In genomic region chr5:115008307-115008706, GRCm38 (mm10) we compare ENCODE assay signal across 24 mouse cellular contexts. TPM values are rescaled to one million over a fixed set of nuclear protein-coding genes. Genes with fewer than 3 reads are reported as not detected.
DNase-seq lines count a peak whose midpoint lies in the region; ATAC-seq lines count a peak whose summit lies in the region.
"Had no signal": no experiment of that assay in that cellular context is flagged by ENCODE, and none has a peak within 500 bp of the region (broad histone marks: within the 10 kb centered on the region; RNA-seq: fewer than 3 reads in every experiment).

No protein-coding gene starts in this region.

- no peaks in the 10 kb centered on the region for H3K36me3 ChIP-seq in limb, embryonic 15.5 days
- no peaks in the 10 kb centered on the region for H3K36me3 ChIP-seq in limb, embryonic 10.5 days
- no peaks in the 10 kb centered on the region for H3K36me3 ChIP-seq in liver, embryonic 11.5 days (ENCODE audit: control insufficient read depth, insufficient read depth, low read length)
- H3K36me3 ChIP-seq in intestine, embryonic 15.5 days: no peaks in the 10 kb centered on the region
- H3K36me3 ChIP-seq: embryonic facial prominence, embryonic 12.5 days; hindbrain, embryonic 13.5 days; midbrain, embryonic 13.5 days had no signal

- peak overlapping the region; percentile 80 for H3K27ac ChIP-seq in limb, embryonic 15.5 days
- no peak overlapping the region for H3K27ac ChIP-seq in limb, embryonic 10.5 days
- peak overlapping the region; percentile 20; the same call in 1 of the 2 replicates for H3K27ac ChIP-seq in liver, embryonic 11.5 days (ENCODE audit: low read depth, low read length)
- H3K27ac ChIP-seq in intestine, embryonic 15.5 days: no peak overlapping the region
- H3K27ac ChIP-seq: embryonic facial prominence, embryonic 12.5 days; forebrain, embryonic 13.5 days; heart, adult 2 months; hindbrain, embryonic 13.5 days; midbrain, embryonic 13.5 days had no signal

- peaks cover 20% of the 10 kb centered on the region for H3K4me1 ChIP-seq in limb, embryonic 15.5 days
- peaks cover 21% of the 10 kb centered on the region for H3K4me1 ChIP-seq in limb, embryonic 10.5 days
- peaks cover 26% of the 10 kb centered on the region for H3K4me1 ChIP-seq in liver, embryonic 11.5 days (replicated peaks; ENCODE audit: control insufficient read depth, insufficient read depth, low read length)
- peaks cover 14% of the 10 kb centered on the region for H3K4me1 ChIP-seq in intestine, embryonic 15.5 days (replicated peaks)

- DNase-seq in limb, embryonic 10.5 days (ENCODE audit: low spot score): no peak
- peak; percentile 43 for DNase-seq in NIH3T3 (ENCODE audit: low read depth)
- no peak for DNase-seq in liver, embryonic 11.5 days (ENCODE audit: low spot score)
- DNase-seq in gastrocnemius, postnatal 4 days (ENCODE audit: low spot score in 2 of 2): no peak
- DNase-seq in urinary bladder, adult 18-20 months (ENCODE audit: low spot score in 2 of 2): no peak
- DNase-seq in kidney, adult 8-10 months: no peak
- DNase-seq: cerebellum, adult 11-12 months; heart, adult 2 months; kidney, adult 18-20 months; kidney, postnatal 25 days; right cerebral cortex, postnatal 25 days; thymus, adult 2 months had no signal

- 72% methylated on average over 7 of the region's 7 CpGs for WGBS in limb, embryonic 15.5 days
- WGBS in limb, embryonic 10.5 days: 86% methylated on average over 7 of the region's 7 CpGs
- WGBS in liver, embryonic 11.5 days: 49% methylated on average over 7 of the region's 7 CpGs
- WGBS in intestine, embryonic 15.5 days: 86% methylated on average over 7 of the region's 7 CpGs

- no peak for ATAC-seq in limb, embryonic 15.5 days (ENCODE audit: insufficient number of reproducible peaks, low FRiP score, low TSS enrichment, low read depth)
- ATAC-seq in liver, embryonic 11.5 days (replicated peaks; ENCODE audit: low FRiP score): no peak
- no peak for ATAC-seq in intestine, embryonic 15.5 days
- ATAC-seq: forebrain, embryonic 13.5 days; midbrain, embryonic 13.5 days had no signal

- H3K4me2 ChIP-seq in limb, embryonic 15.5 days: no peak overlapping the region
- no peak overlapping the region for H3K4me2 ChIP-seq in liver, embryonic 11.5 days
- no peak overlapping the region for H3K4me2 ChIP-seq in intestine, embryonic 15.5 days (replicated peaks)
- H3K4me2 ChIP-seq: embryonic facial prominence, embryonic 12.5 days; forebrain, embryonic 13.5 days; hindbrain, embryonic 13.5 days; midbrain, embryonic 13.5 days had no signal

- H3K9ac ChIP-seq in limb, embryonic 15.5 days: no peak overlapping the region
- no peak overlapping the region for H3K9ac ChIP-seq in liver, embryonic 11.5 days (ENCODE audit: low read depth, low read length)
- H3K9ac ChIP-seq in intestine, embryonic 15.5 days: no peak overlapping the region
- H3K9ac ChIP-seq: embryonic facial prominence, embryonic 12.5 days; forebrain, embryonic 13.5 days; hindbrain, embryonic 13.5 days; midbrain, embryonic 13.5 days had no signal

- H3K4me3 ChIP-seq in limb, embryonic 15.5 days: no peak overlapping the region
- H3K4me3 ChIP-seq in limb, embryonic 10.5 days: no peak overlapping the region
- no peak overlapping the region for H3K4me3 ChIP-seq in liver, embryonic 11.5 days (ENCODE audit: low read depth, low read length)
- no peak overlapping the region for H3K4me3 ChIP-seq in intestine, embryonic 15.5 days (replicated peaks)
- H3K4me3 ChIP-seq: embryonic facial prominence, embryonic 12.5 days; forebrain, embryonic 13.5 days; heart, adult 2 months; hindbrain, embryonic 13.5 days; midbrain, embryonic 13.5 days had no signal

- no peaks in the 10 kb centered on the region for H3K27me3 ChIP-seq in limb, embryonic 15.5 days
- H3K27me3 ChIP-seq in limb, embryonic 10.5 days (ENCODE audit: low read depth, poor library complexity, severe bottlenecking): no peaks in the 10 kb centered on the region
- no peaks in the 10 kb centered on the region for H3K27me3 ChIP-seq in liver, embryonic 11.5 days (replicated peaks; ENCODE audit: control insufficient read depth, insufficient read depth, low read length)
- H3K27me3 ChIP-seq in intestine, embryonic 15.5 days (replicated peaks): no peaks in the 10 kb centered on the region
- H3K27me3 ChIP-seq: embryonic facial prominence, embryonic 12.5 days; forebrain, embryonic 13.5 days; hindbrain, embryonic 13.5 days; midbrain, embryonic 13.5 days had no signal

- no peaks in the 10 kb centered on the region for H3K9me3 ChIP-seq in limb, embryonic 15.5 days
- no peaks in the 10 kb centered on the region for H3K9me3 ChIP-seq in limb, embryonic 10.5 days (replicated peaks)
- no peaks in the 10 kb centered on the region for H3K9me3 ChIP-seq in liver, embryonic 11.5 days (ENCODE audit: control insufficient read depth, low read length)
- no peaks in the 10 kb centered on the region for H3K9me3 ChIP-seq in intestine, embryonic 15.5 days
- H3K9me3 ChIP-seq: embryonic facial prominence, embryonic 12.5 days; forebrain, embryonic 13.5 days; hindbrain, embryonic 13.5 days; midbrain, embryonic 13.5 days had no signal

RNA-seq across cellular contexts. Expression of gene Sppl3, which starts 2.6 kb away (rescaled TPM):
- 18.6 and 19.9 TPM in 2 replicates for polyA plus RNA-seq in limb, embryonic 15.5 days (2015; fragmentation: Nextera tagmentation; extraction: Ambion mirVana)
- polyA plus RNA-seq in limb, embryonic 10.5 days (2016; fragmentation: Nextera tagmentation; extraction: Ambion mirVana): 15.2 and 15.3 TPM in 2 replicates
- polyA plus RNA-seq in liver, embryonic 11.5 days (2014; fragmentation: Nextera tagmentation; extraction: Ambion mirVana): 14.8 and 17.6 TPM in 2 replicates
- polyA plus RNA-seq in intestine, embryonic 15.5 days (2015; fragmentation: Nextera tagmentation; extraction: Ambion mirVana): 16.8 and 23.6 TPM in 2 replicates
- 10 to 100 TPM; 61.2 to 64.0 TPM for total RNA-seq in gastrocnemius, postnatal 4 days (2021)

RNA-seq across cellular contexts. Expression of gene Hnf1a, which starts 37.4 kb away (rescaled TPM):
- polyA plus RNA-seq in limb, embryonic 15.5 days (2015; fragmentation: Nextera tagmentation; extraction: Ambion mirVana): not detected in 2 replicates
- polyA plus RNA-seq in limb, embryonic 10.5 days (2016; fragmentation: Nextera tagmentation; extraction: Ambion mirVana): 0.09 and 0.11 TPM in 2 replicates
- 2.7 and 4.1 TPM in 2 replicates for polyA plus RNA-seq in liver, embryonic 11.5 days (2014; fragmentation: Nextera tagmentation; extraction: Ambion mirVana)
- polyA plus RNA-seq in intestine, embryonic 15.5 days (2015; fragmentation: Nextera tagmentation; extraction: Ambion mirVana): 18.0 and 18.6 TPM in 2 replicates
- not detected for total RNA-seq in gastrocnemius, postnatal 4 days (2021)
- total RNA-seq: adrenal gland, adult 18-20 months; gastrocnemius, adult 18-20 months; heart, adult 2 months; layer of hippocampus, postnatal 25 days; left cerebral cortex, postnatal 36 days had no signal
- polyA plus RNA-seq: brain, embryonic 14.5 days; heart, adult 2 months; heart, postnatal 0 days; hindbrain, embryonic 13.5 days; midbrain, embryonic 13.5 days had no signal

Comparison
In these comparisons a context has a peak if more than half of its experiments do, and no peak if none do; other contexts are left out.
1. H3K27ac ChIP-seq: peak in limb, embryonic 15.5 days (single experiment) and liver, embryonic 11.5 days (single experiment); none in limb, embryonic 10.5 days (single experiment) and intestine, embryonic 15.5 days (single experiment).